23 mouse cellular contexts compared by ENCODE assay signal in genomic region chr15:79575543-79576222, GRCm38 (mm10). TPM values are rescaled to one million over a fixed set of nuclear protein-coding genes. Genes with fewer than 3 reads are reported as not detected.
"Had no signal": no experiment of that assay in that cellular context is flagged by ENCODE, and none has a peak within 500 bp of the region (broad histone marks: within the 10 kb centered on the region; RNA-seq: fewer than 3 reads in every experiment).

No protein-coding gene starts in this region.

- DNase-seq: kidney, adult 8-10 months; kidney, postnatal 10 days; kidney, postnatal 36 days; layer of hippocampus, postnatal 36 days; liver; lung, adult 18-20 months; lung, postnatal 10 days; lung, postnatal 36 days had no signal

- H3K36me3 ChIP-seq: kidney, embryonic 15.5 days; limb, embryonic 10.5 days; limb, embryonic 13.5 days; liver, embryonic 12.5 days; liver, embryonic 15.5 days; lung, embryonic 15.5 days; midbrain, embryonic 10.5 days; midbrain, embryonic 13.5 days; neural tube, embryonic 13.5 days had no signal

- H3K27me3 ChIP-seq: kidney, embryonic 15.5 days; limb, embryonic 13.5 days; liver, embryonic 12.5 days; liver, embryonic 15.5 days; lung, embryonic 15.5 days; midbrain, embryonic 13.5 days; neural tube, embryonic 13.5 days had no signal

- H3K9ac ChIP-seq: kidney, embryonic 15.5 days; limb, embryonic 13.5 days; liver, embryonic 12.5 days; liver, embryonic 15.5 days; lung, embryonic 15.5 days; midbrain, embryonic 13.5 days; neural tube, embryonic 13.5 days had no signal

- H3K4me1 ChIP-seq: kidney, embryonic 15.5 days; limb, embryonic 10.5 days; limb, embryonic 13.5 days; liver, embryonic 12.5 days; liver, embryonic 15.5 days; lung, embryonic 15.5 days; midbrain, embryonic 10.5 days; midbrain, embryonic 13.5 days; neural tube, embryonic 13.5 days had no signal

- H3K9me3 ChIP-seq: kidney, embryonic 15.5 days; limb, embryonic 10.5 days; limb, embryonic 13.5 days; liver, embryonic 12.5 days; liver, embryonic 15.5 days; lung, embryonic 15.5 days; megakaryocyte, embryonic 14.5 days; midbrain, embryonic 10.5 days; midbrain, embryonic 13.5 days; neural tube, embryonic 13.5 days had no signal

- H3K4me3 ChIP-seq: kidney, embryonic 15.5 days; limb, embryonic 10.5 days; limb, embryonic 13.5 days; liver, embryonic 12.5 days; liver, embryonic 15.5 days; lung, embryonic 15.5 days; megakaryocyte, embryonic 14.5 days; midbrain, embryonic 10.5 days; midbrain, embryonic 13.5 days; myocyte; neural tube, embryonic 13.5 days had no signal

- H3K4me2 ChIP-seq: kidney, embryonic 15.5 days; limb, embryonic 13.5 days; liver, embryonic 12.5 days; liver, embryonic 15.5 days; lung, embryonic 15.5 days; midbrain, embryonic 13.5 days; neural tube, embryonic 13.5 days had no signal

- ATAC-seq: liver, embryonic 12.5 days; midbrain, embryonic 13.5 days; midbrain, embryonic 16.5 days had no signal

- H3K27ac ChIP-seq: kidney, embryonic 15.5 days; limb, embryonic 10.5 days; limb, embryonic 13.5 days; liver, embryonic 12.5 days; liver, embryonic 15.5 days; lung, embryonic 15.5 days; midbrain, embryonic 10.5 days; midbrain, embryonic 13.5 days; neural tube, embryonic 13.5 days; stomach, postnatal 0 days had no signal

RNA-seq across cellular contexts. Expression of gene Dmc1, which starts 29.2 kb away (rescaled TPM):
- total RNA-seq: monocyte, adult 5-6 weeks; neutrophil, adult 5-6 weeks had no signal
- polyA plus RNA-seq: myocyte had no signal

RNA-seq across cellular contexts. Expression of gene Kdelr3, which starts 59.5 kb away (rescaled TPM):
- total RNA-seq: monocyte, adult 5-6 weeks; neutrophil, adult 5-6 weeks had no signal
